ENCODE assay signal across 9 mouse cellular contexts in the genomic region with DNA sequence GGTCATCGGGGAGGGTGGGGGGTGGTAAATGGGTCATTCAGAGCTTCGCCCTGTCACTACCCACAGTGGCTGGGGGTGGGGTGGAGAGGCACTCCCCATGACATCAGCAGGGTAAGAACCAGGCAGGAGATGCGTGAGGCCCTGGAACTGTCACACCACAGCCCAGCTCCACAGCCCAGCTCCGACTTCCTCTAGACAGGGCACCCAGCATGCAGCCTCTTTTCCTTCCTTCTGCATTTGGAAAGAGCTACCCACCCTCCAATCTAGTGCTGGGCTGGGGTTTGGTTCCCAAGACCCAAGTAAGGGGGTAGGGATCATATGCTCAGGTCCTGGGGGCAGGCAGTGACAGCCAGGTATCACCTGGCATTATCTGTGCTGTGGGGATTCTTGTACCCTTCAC.
A peak's percentile ranks its signal among the peaks of the same experiment; 100 is the strongest.
DNase-seq lines count a peak whose midpoint lies in the region; ATAC-seq and TF ChIP-seq lines count a peak whose summit lies in the region.
"Had no signal": no experiment of that assay in that cellular context is flagged by ENCODE, and none has a peak within 500 bp of the region (broad histone marks: within the 10 kb centered on the region; RNA-seq: fewer than 3 reads in every experiment).

No protein-coding gene starts in this region.

- ATAC-seq in inflammation-experienced regulatory T-cells, adult 6 months, result no peak
- ATAC-seq in forebrain, embryonic 14.5 days, result no peak
- ATAC-seq: forebrain, embryonic 13.5 days had no signal

- H3K9ac ChIP-seq in forebrain, embryonic 14.5 days (ENCODE audit: low read length), result no peak overlapping the region
- H3K9ac ChIP-seq: forebrain, embryonic 13.5 days had no signal

- no peak for TF ChIP-seq CTCF in gastrocnemius, adult 2 months (IDR thresholded peaks at IDR 0.05)

- 91% methylated on average over 4 of the region's 4 CpGs for WGBS in forebrain, embryonic 14.5 days

- no peaks in the 10 kb centered on the region for H3K9me3 ChIP-seq in forebrain, embryonic 14.5 days (replicated peaks; ENCODE audit: control insufficient read depth, low read length)
- H3K9me3 ChIP-seq: forebrain, embryonic 13.5 days had no signal

- no peaks in the 10 kb centered on the region for H3K4me1 ChIP-seq in forebrain, embryonic 14.5 days (ENCODE audit: control insufficient read depth, insufficient read depth, low read length)

- no peaks in the 10 kb centered on the region for H3K36me3 ChIP-seq in forebrain, embryonic 14.5 days (ENCODE audit: control insufficient read depth, insufficient read depth, low read length)

- H3K27ac ChIP-seq in gastrocnemius, adult 2 months, result peak overlapping the region; percentile 72
- no peak overlapping the region for H3K27ac ChIP-seq in forebrain, embryonic 14.5 days (ENCODE audit: low read depth, low read length)
- H3K27ac ChIP-seq: forebrain, embryonic 13.5 days had no signal

- no peaks in the 10 kb centered on the region for H3K27me3 ChIP-seq in forebrain, embryonic 14.5 days (replicated peaks; ENCODE audit: control insufficient read depth, insufficient read depth, low read length)
- H3K27me3 ChIP-seq: forebrain, embryonic 13.5 days had no signal

- no peak overlapping the region for H3K4me3 ChIP-seq in gastrocnemius, adult 2 months
- H3K4me3 ChIP-seq in forebrain, embryonic 14.5 days (ENCODE audit: low read depth, low read length), result no peak overlapping the region
- H3K4me3 ChIP-seq: forebrain, embryonic 13.5 days had no signal

- DNase-seq in gastrocnemius, adult 2 months, result peak; percentile 42
- no peak for DNase-seq in gastrocnemius, postnatal 4 days (ENCODE audit: low spot score in 2 of 2)
- DNase-seq in spleen, adult 18-20 months, result peak; percentile 40 to 41
- no peak for DNase-seq in spleen, postnatal 14 days (ENCODE audit: low spot score in 2 of 2)
- DNase-seq in lung, postnatal 36 days, result peak; percentile 66
- DNase-seq in thymus, postnatal 25 days, result peak; percentile 64
- DNase-seq in forebrain, embryonic 14.5 days (ENCODE audit: low spot score), result no peak

- H3K4me2 ChIP-seq in forebrain, embryonic 14.5 days (ENCODE audit: low read length), result no peak overlapping the region
- H3K4me2 ChIP-seq: forebrain, embryonic 13.5 days had no signal

- intact Hi-C loops in gastrocnemius, adult 2 months (cut with DNase I), result loop anchor here (10.0 kb wide), 2 partner anchors 213 to 307 kb away; no protein-coding TSS in a partner anchor

Comparison
In these comparisons a context has a peak if more than half of its experiments do, and no peak if none do; other contexts are left out.
1. DNase-seq: peak in gastrocnemius, adult 2 months (single experiment), spleen, adult 18-20 months (2 of 2), lung, postnatal 36 days (single experiment) and thymus, postnatal 25 days (single experiment); none in gastrocnemius, postnatal 4 days (0 of 2), spleen, postnatal 14 days (0 of 2) and forebrain, embryonic 14.5 days (single experiment).